Mouse (Mus musculus) olfactory bulb, adult 2 months (tissue): ENCODE measurements around the gene Pcmtd2.
"Not testable (repeated sequence)": the region's sequence is repeated elsewhere in the genome, so short reads cannot be mapped to it uniquely, and the experiment has no call there.

Source experiments
- CTCF ChIP-seq: fragments of 200-500 bp; IDR thresholded peaks from 2 replicates; pipeline ENCODE4 v1.5.1; 2012; ENCODE audit warnings: low read depth, mild to moderate bottlenecking, low read length, moderate library complexity; ENCODE audit not compliant: insufficient read depth
- POLR2A ChIP-seq: fragments of 200-500 bp; IDR thresholded peaks from 2 replicates; pipeline ENCODE4 v1.6.1; 2012; ENCODE audit warnings: mild to moderate bottlenecking, low read depth, low read length, moderate library complexity; ENCODE audit not compliant: insufficient read depth

DNA sequence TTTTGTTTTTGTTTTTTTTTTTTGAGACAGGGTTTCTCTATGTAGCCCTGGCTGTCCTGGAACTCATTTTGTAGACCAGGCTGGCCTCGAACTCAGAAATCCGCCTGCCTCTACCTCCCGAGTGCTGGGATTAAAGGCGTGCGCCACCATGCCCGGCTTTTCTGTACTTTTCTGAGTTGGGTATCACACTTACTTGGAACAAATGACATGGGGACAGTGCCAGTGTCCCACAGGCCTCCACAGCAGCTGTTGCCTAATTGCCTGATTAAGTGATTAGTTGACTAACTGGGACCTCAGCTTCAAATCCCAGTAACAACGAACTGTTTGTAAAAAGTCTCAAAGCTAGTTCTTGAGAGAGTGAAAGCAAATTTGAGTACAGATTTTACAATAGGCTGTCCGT lies 44.5 kb upstream of the Pcmtd2 start:
- not testable (repeated sequence) for TF ChIP-seq CTCF, POLR2A
